Mouse (Mus musculus) lung, embryonic 14.5 days (tissue): ENCODE data around the gene Krt36. TPM values are rescaled to one million over a fixed set of nuclear protein-coding genes. Genes with fewer than 3 reads are reported as not detected.
A peak's percentile ranks its signal among the peaks of the same experiment; 100 is the strongest.

Source experiments
- ATAC-seq: fragments of 200-750 bp; cut with Nextera tagmentation; 2 replicates; pipeline ENCODE4 v1.8.0; 2017; ENCODE audit warnings: mild to moderate bottlenecking, moderate TSS enrichment, moderate library complexity; ENCODE audit not compliant: insufficient read depth
- DNase-seq: peaks from one replicate; pipeline ENCODE4 v3.0.0-alpha.2; 2015
- H3K27ac ChIP-seq: fragments of 300-500 bp; sonication (generic); 2 replicates; pipeline ENCODE4 v1.5.1; 2014; ENCODE audit warnings: low read depth, mild to moderate bottlenecking, moderate library complexity
- H3K27me3 ChIP-seq: fragments of 300-500 bp; sonication (generic); 2 replicates; pipeline ENCODE4 v1.6.1; 2014; ENCODE audit warnings: low read length, control low read depth; ENCODE audit not compliant: insufficient read depth
- H3K36me3 ChIP-seq: fragments of 300-500 bp; sonication (generic); 2 replicates; pipeline ENCODE4 v1.6.1; 2014; ENCODE audit warnings: control low read depth; ENCODE audit not compliant: insufficient read depth
- H3K4me1 ChIP-seq: fragments of 300-500 bp; sonication (generic); 2 replicates; pipeline ENCODE4 v1.6.1; 2014; ENCODE audit warnings: antibody characterized with exemption, control low read depth; ENCODE audit not compliant: insufficient read depth
- H3K4me2 ChIP-seq: fragments of 300-500 bp; sonication (generic); 2 replicates; pipeline ENCODE4 v1.6.1; 2014; ENCODE audit warnings: mild to moderate bottlenecking
- H3K4me3 ChIP-seq: fragments of 300-500 bp; sonication (generic); 2 replicates; pipeline ENCODE4 v1.5.1; 2014; ENCODE audit warnings: low read depth, low read length
- H3K9ac ChIP-seq: fragments of 300-500 bp; sonication (generic); 2 replicates; pipeline ENCODE4 v1.6.1; 2014
- H3K9me3 ChIP-seq: fragments of 300-500 bp; sonication (generic); 2 replicates; pipeline ENCODE4 v1.6.1; 2016; ENCODE audit warnings: low read depth, low read length, control low read depth
- CTCF ChIP-seq: IDR thresholded peaks from 2 replicates; pipeline ENCODE4 v1.5.1; 2016; ENCODE audit warnings: antibody characterized with exemption, low read depth
- WGBS: fragments of 180-500 bp; shearing (Covaris S2); extraction: QIAGEN DNeasy Blood & Tissue Kit; methylation state at CpG from one replicate; pipeline ENCODE4 v1.1.7; 2014; 5-methylcytosine and 5-hydroxymethylcytosine counted together
- polyA plus RNA-seq: library from polyadenylated mRNA; unstranded; fragments of >200 nt; fragmentation: Nextera tagmentation; extraction: Ambion mirVana; gene quantifications from 2 replicates; pipeline ENCODE4 v1.2.1, GENCODE M21; 2014

Krt36 gene
- polyA plus RNA-seq, 1 experiment from 2014 or later: 0.11 TPM

DNA sequence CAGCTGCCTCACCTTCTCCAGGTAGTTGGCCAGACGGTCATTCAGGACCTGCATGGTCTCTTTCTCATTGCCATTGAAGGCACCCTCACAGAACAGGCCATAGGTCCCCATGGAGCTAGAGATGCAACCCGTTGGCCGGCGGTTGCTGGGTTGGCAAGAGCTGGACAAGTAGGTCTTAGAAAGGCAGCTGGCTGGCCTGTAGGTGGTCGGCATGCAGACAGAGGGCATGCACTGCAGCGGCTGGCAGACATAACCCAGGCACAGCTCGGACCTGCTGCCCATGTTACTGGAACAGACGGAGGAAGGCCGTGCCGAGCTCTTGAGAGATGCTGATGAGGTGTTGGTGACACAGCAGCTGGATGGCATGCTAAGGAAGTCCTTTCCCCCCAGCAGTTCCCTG is 17.6 kb downstream of the Krt36 start, which contains the start of gene Krt32:
Gene Krt32 (minus strand): TSS at position 366 of the 400 bp plus-strand sequence.
- 81% methylated on average over 10 of the region's 10 CpGs for WGBS
- ATAC-seq: no peak
- Histone ChIP-seq H3K4me3 (no peak within 1 kb of the TSS), H3K9me3 (no peaks in the 10 kb centered on the region), H3K27me3 (no peaks in the 10 kb centered on the region), H3K27ac (no peak within 1 kb of the TSS), H3K4me1 (no peaks in the 10 kb centered on the region), H3K9ac (no peak within 1 kb of the TSS), H3K4me2 (no peak within 1 kb of the TSS), H3K36me3 (no peaks in the 10 kb centered on the region)
- TF ChIP-seq CTCF: no peak
- DNase-seq: no peak

DNA sequence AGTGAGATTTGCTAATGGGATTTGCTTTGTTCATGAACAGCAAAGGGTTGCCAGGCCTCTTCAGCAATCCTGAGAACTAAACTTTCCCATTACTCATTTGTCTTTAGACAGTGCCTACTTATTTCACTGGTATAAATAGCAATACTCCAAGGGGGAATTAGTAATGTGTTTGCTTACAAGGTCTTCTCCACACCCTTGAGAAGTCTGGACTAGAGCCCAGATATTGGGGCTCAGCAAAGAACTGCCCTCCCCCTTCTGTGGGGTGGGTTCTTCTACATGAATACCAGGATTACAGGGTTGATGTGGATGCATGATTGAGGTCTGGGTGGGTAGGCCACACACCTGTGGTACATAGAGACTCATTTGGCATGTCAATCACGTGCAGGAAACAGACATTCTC is 31.6 kb downstream of the Krt36 start:
- H3K9me3 ChIP-seq: no peaks in the 10 kb centered on the region
- H3K4me2 ChIP-seq: no peak overlapping the region
- H3K4me1 ChIP-seq: no peaks in the 10 kb centered on the region
- ATAC-seq (no peak), DNase-seq (peak; percentile 26)
- no peaks in the 10 kb centered on the region for H3K27me3 ChIP-seq
- H3K9ac ChIP-seq: no peak overlapping the region
- no peaks in the 10 kb centered on the region for H3K36me3 ChIP-seq
- H3K4me3 ChIP-seq: no peak overlapping the region
- WGBS: 48% methylated on average over 1 of the region's 1 CpGs
- no peak for TF ChIP-seq CTCF
- no peak overlapping the region for H3K27ac ChIP-seq

- Histone ChIP-seq H3K27ac (0 out of 2 replicates have a peak overlapping the region, but pooled peaks have one; percentile 25), H3K4me1 (0 out of 2 replicates have a peak, but pooled peaks cover 4% of the 10 kb centered on the region), H3K9ac (no peak overlapping the region), H3K36me3 (no peaks in the 10 kb centered on the region), H3K27me3 (no peaks in the 10 kb centered on the region), H3K4me2 (no peak overlapping the region), H3K4me3 (no peak overlapping the region), H3K9me3 (no peaks in the 10 kb centered on the region)
- WGBS: 57% methylated on average over 17 of the region's 17 CpGs
- TF ChIP-seq CTCF: peak; percentile 29; the same call in 1 of the 2 replicates
- DNase-seq (peak; percentile 53), ATAC-seq (peak; percentile 60; the same call in 1 of the 2 replicates)
Measured at GRCm38 (mm10) chr11:100067293-100068036, 38.0 kb downstream of the Krt36 start.

- peak; percentile 12 for DNase-seq
- H3K4me3 ChIP-seq: no peak overlapping the region
- TF ChIP-seq CTCF: no peak
Measured at GRCm38 (mm10) chr11:100066236-100067010, 39.0 kb downstream of the Krt36 start.

GRCm38 (mm10) chr11:100058875-100059274 is 46.6 kb downstream of the Krt36 start:
- peak; percentile 36 for DNase-seq
- Histone ChIP-seq H3K36me3 (no peaks in the 10 kb centered on the region), H3K4me2 (no peak overlapping the region), H3K27ac (no peak overlapping the region), H3K27me3 (no peaks in the 10 kb centered on the region), H3K9ac (no peak overlapping the region), H3K4me1 (no peaks in the 10 kb centered on the region), H3K4me3 (no peak overlapping the region), H3K9me3 (no peaks in the 10 kb centered on the region)
- TF ChIP-seq CTCF: peak; percentile 36
- ATAC-seq: no peak
- 71% methylated on average over 8 of the region's 8 CpGs for WGBS

More at GRCm38 (mm10) chr11:100066236-100067010, 39.0 kb downstream of the Krt36 start:
- H3K9me3 ChIP-seq: no peaks in the 10 kb centered on the region
- H3K4me2 ChIP-seq: no peak overlapping the region
- no peak overlapping the region for H3K9ac ChIP-seq
- WGBS: 66% methylated on average over 12 of the region's 12 CpGs
- H3K27me3 ChIP-seq: no peaks in the 10 kb centered on the region
- H3K27ac ChIP-seq: no peak overlapping the region
- no peak for ATAC-seq
- H3K4me1 ChIP-seq: 0 out of 2 replicates have a peak, but pooled peaks cover 4% of the 10 kb centered on the region
- no peaks in the 10 kb centered on the region for H3K36me3 ChIP-seq

DNA sequence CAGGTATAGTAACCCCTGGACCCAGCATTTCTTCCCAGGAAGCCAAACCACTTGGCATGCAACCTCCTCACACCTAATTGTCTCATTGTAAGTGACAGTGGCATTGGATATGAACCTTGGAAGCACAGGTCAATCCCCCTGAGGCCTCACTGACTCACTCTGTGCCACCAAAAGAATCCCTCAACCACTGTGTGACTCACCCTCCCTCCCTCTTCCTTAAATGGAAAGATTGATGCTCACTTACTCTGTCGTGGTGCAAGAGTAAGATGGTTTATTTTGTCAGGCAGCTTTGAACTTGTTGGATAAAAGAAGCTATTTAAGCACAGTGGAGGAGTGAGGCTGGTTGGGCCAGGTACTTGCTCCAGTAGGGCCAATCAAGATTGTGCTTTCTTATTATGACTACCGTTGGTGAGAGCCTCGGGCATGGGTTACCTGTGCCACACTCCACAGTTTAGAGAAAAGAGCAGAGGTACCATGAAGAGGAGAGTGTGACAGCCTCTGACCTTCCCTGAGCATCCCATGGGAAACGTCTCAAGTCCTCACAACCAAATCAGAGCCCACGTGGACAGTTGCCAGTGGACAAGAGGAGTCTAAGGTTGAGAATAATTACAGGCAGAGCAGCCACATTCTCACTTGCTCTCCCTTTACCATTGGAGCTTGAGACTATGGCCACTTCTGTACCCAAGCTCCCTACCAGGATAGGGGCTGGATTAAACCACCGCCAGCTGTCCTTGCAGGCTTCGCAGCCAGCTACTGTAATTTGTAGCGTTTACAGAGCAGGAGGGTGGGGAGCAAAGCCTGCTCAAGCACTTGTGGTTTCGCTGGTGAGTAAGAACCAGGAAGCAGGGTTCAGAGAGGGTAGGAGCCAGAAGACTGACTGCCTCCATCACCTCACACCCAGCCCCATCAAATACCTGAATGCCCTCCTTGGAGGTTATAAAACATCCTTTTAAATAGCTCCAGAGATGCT is 49.5 kb downstream of the Krt36 start:
- no peaks in the 10 kb centered on the region for H3K27me3 ChIP-seq
- no peak for TF ChIP-seq CTCF
- no peaks in the 10 kb centered on the region for H3K4me1 ChIP-seq
- no peak overlapping the region for H3K27ac ChIP-seq
- ATAC-seq (no peak), DNase-seq (peak; percentile 12)
- no peaks in the 10 kb centered on the region for H3K36me3 ChIP-seq
- H3K9me3 ChIP-seq: no peaks in the 10 kb centered on the region
- H3K4me2 ChIP-seq: no peak overlapping the region
- H3K9ac ChIP-seq: no peak overlapping the region
- 51% methylated on average over 9 of the region's 9 CpGs for WGBS
- no peak overlapping the region for H3K4me3 ChIP-seq

Other genes starting within 250 kb of the Krt36 start
- not detected in 2 replicates for gene Gm11568, start 247.7 kb downstream of the Krt36 start, polyA plus RNA-seq
- gene Gm11559, start 241.2 kb downstream of the Krt36 start, polyA plus RNA-seq: not detected in 2 replicates
- not detected in 2 replicates for gene Krtap9-1, start 232.2 kb downstream of the Krt36 start, polyA plus RNA-seq
- not detected in 2 replicates for gene Gm11567, start 226.4 kb downstream of the Krt36 start, polyA plus RNA-seq
- gene Krtap31-1, start 197.7 kb downstream of the Krt36 start, polyA plus RNA-seq: not detected in 2 replicates
- not detected in 2 replicates for gene Gm11565, start 190.9 kb downstream of the Krt36 start, polyA plus RNA-seq
- not detected in 2 replicates for gene Krtap31-2, start 169.3 kb downstream of the Krt36 start, polyA plus RNA-seq
- gene Krtap9-5, start 157.2 kb downstream of the Krt36 start, polyA plus RNA-seq: not detected in 2 replicates
- gene Krtap29-1, start 126.6 kb downstream of the Krt36 start, polyA plus RNA-seq: not detected in 2 replicates
- not detected in 2 replicates for gene Krtap16-1, start 119.0 kb downstream of the Krt36 start, polyA plus RNA-seq
- 0.75 and 0.87 TPM in 2 replicates for gene Krtap17-1, start 111.6 kb downstream of the Krt36 start, polyA plus RNA-seq
- gene Krt33a, start 89.4 kb downstream of the Krt36 start, polyA plus RNA-seq: not detected in 2 replicates
- not detected in 2 replicates for gene Krt33b, start 75.8 kb downstream of the Krt36 start, polyA plus RNA-seq
- gene Krt34, start 64.1 kb downstream of the Krt36 start, polyA plus RNA-seq: not detected in 2 replicates
- gene Krt31, start 55.1 kb downstream of the Krt36 start, polyA plus RNA-seq: not detected in 2 replicates
- gene Krt32, start 17.4 kb downstream of the Krt36 start, polyA plus RNA-seq: not detected in 2 replicates
- gene Krt35, start 9.4 kb downstream of the Krt36 start, polyA plus RNA-seq: not detected in 2 replicates
- 0.27 TPM in 1 of 2 replicates, not detected in the other for gene Krt13, start 15.9 kb upstream of the Krt36 start, polyA plus RNA-seq
- 3.9 and 4.4 TPM in 2 replicates for gene Krt15, start 30.3 kb upstream of the Krt36 start, polyA plus RNA-seq
- 86.7 and 91.0 TPM in 2 replicates for gene Krt19, start 43.0 kb upstream of the Krt36 start, polyA plus RNA-seq
- not detected in 2 replicates for gene Krt9, start 87.6 kb upstream of the Krt36 start, polyA plus RNA-seq
- 0.31 TPM in 1 of 2 replicates, not detected in the other for gene Krt14, start 101.9 kb upstream of the Krt36 start, polyA plus RNA-seq
- gene Krt16, start 143.3 kb upstream of the Krt36 start, polyA plus RNA-seq: not detected in 2 replicates
- 2.1 and 2.9 TPM in 2 replicates for gene Krt17, start 155.4 kb upstream of the Krt36 start, polyA plus RNA-seq
- gene Krt42, start 164.2 kb upstream of the Krt36 start, polyA plus RNA-seq: not detected in 2 replicates
- 1,908 and 1,918 TPM in 2 replicates for gene Eif1, start 214.3 kb upstream of the Krt36 start, polyA plus RNA-seq
- not detected in 2 replicates for gene Gast, start 228.8 kb upstream of the Krt36 start, polyA plus RNA-seq